Mouse (Mus musculus) c-Kit-positive CD71-positive TER-119-negative erythroid progenitor cells, embryonic 14.5 days (primary cell): ENCODE measurements around the gene Tctn1.

Experiments
- DNase-seq: peaks from one replicate; pipeline ENCODE4 v3.0.0-alpha.2; 2013; ENCODE audit warnings: low read depth

The Tctn1 gene

DNA sequence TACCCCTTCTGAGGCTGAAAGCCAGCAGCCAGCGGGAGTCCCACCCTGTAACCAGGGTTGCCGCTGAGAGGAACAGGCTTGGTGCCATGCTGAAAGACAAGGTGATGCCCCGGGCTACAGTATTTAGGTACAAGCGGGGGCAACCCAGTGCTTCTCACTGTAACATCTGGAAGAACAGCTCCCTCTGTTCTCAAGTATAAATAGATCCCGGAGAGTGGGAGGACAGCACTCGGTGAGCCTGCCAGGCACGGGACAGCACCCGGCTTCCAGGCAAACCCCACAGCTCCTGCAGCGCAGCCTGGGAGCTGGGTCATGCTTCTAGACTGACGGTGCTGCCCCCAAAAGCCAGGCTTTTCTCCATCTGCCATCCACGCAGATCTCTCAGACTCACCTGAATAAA is 16.7 kb downstream of the Tctn1 start:
- no peak for DNase-seq

DNA sequence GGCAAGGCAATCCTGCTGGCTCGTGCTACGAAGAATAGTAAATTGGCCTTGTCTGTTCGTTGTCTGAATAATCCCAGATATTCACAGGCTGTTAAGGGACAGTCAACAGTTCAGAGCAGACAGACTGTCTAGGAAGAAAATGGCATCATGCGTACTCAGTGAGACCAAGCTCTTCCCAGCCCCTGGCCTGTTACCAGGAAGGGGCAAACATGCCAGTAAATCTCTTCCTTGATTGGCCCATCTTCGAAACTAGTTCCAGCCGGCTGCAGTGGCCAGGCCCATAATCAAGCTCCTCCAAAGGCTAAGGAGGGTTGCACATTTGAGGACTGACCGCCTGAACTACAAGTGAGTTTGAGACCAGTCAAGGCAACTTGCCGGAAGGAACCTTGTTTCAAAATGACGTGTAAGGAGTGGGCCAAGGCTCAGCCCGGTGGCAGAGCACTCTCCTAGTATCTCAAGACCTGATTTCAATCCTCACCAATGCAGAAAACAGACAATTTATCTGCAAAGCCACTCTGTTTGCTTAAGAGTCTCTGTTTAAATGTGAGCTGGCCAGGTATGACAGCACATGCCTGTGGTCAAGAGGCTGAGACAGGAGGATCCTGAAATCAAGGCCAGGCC is 17.6 kb downstream of the Tctn1 start:
- no peak for DNase-seq

DNA sequence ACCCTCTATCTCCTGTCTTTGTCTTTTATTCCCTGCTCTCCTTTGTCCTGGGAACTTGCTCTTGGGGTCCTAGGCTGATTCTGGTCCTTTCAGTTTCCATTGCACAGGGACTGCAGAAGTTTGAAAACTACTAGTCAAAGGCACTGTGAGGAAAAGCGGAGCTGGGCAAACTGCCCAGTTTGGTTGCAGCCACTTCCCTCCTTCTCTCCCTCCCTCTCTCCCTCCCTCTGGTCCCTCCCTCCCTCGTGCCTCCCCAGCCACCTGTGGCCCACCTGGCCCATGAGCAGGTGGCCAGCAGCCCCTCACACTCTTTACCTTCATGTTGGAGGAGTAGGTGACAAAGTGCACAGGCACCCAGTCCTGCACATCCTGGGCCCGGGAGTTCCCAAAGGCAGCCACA is 19.1 kb downstream of the Tctn1 start:
- DNase-seq = no peak

DNA sequence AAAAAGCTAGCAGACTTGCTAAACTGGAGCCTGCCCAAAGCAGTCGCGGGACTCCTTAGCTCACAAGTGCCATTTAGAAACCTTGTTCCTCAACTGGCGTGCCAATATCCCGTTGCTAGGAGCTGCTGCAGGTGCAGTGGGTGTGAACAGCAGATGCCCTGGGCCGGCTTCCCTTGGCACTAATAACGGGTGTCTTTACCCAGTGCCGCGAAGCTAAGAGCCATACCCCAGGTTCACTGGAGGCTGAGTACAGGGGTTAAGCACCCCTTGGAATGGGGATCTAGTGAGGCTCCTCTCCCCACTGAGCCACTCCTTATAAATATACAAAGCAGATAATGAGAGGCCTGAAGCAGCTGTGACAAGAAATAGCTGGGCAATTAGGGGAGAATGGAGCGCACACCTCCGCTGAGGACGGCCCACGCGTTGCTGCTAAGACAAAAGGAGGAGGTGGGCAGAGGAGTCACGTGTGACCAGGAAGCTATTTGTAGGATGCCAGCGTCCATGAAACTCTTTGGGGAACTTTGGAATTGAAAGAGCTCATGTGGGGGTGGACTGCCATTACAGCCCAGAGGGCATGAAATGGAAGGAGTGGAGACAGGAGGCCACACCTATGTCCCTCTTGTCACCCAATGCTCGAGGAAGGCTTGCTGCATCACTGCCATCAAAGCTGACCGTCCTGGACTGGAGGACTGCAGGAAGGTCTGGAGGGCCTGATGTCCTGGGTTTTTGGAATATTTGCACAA is 20.3 kb downstream of the Tctn1 start:
- no peak for DNase-seq

DNA sequence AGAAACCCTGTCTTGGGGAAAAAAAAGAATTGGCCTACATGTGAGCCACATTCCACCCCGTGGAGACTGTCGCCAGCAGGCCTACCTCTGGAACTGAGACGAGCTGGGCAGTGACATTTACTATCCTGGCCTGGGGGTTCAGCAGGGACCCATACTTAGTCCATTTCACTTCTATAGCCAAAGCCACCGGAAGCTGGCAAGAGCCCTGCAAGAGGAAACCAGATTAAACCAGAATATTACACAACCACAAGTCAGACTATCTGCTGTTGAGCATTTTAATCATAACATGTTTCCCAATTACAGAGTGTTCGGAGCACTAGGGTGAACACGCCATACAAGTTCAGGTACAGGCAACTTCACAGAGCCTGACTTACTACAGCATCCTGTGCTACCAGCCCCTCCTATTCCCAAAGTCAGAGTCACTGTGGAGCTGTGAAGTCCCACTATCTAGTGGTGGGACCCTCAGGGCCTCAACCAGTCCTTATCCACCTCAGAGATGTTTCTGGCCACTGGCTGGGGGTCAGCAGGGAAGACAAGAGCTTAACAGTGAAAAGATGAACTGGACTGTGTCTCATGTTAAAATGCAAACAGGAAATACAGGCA is 21.6 kb downstream of the Tctn1 start:
- DNase-seq = no peak

DNA sequence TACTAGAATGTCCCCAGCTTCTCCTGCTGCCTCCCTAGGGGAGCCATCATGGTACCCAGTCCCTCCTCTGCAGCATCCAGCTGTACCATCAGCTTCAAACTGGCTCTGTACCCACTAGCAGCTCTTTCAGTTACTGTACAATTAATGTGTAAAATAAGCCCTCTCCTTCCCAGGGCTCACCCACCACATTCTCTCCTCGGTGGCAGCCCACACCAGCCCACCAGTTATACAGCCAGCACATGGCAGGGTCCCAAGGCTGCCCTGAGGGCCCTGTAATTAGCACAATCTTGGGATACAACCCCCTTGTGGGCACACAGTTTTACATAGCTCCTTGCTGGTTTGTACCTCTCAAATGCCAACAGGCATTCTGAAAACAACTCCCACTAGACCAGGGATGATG is 23.3 kb downstream of the Tctn1 start:
- DNase-seq = no peak

DNA sequence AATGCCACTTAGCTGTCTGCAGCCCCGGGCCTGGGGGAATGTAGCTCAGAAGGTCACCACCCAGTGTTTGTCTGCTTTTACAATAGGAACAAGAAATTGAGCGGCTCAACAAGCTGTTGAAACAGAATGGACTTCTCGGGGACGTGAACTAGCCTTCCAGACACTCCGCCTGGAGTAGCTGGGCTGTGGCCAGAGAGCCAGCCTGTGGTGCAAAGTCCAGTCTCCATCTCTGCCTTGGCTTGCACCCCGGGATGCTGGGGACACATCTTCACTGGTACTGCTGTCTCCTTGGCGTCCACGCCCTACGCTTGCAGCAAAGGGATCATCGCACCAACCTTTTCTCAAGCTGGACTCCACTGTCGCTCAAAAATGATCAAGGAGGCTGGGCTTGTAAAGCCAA is 23.7 kb downstream of the Tctn1 start:
- DNase-seq = no peak

DNA sequence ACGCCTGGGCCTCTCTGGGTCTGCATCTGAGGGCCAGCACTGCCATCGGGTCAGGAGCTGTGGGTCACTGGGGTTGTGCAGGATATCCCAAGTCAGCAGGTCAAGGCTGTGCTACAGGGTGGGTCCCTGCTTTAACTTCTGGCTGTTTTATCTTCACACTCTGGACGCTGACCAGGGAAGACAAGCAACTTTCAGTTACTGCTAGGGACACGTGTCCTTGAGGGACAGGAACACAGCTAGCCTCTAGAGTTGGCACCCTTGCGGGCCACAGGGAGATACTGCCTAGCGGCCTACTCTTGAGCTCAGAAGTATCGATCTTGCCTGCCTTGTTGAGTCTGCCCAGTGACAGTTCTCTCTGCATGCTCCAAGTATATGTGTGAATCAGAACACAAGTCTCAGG is 24.6 kb downstream of the Tctn1 start:
- no peak for DNase-seq

DNA sequence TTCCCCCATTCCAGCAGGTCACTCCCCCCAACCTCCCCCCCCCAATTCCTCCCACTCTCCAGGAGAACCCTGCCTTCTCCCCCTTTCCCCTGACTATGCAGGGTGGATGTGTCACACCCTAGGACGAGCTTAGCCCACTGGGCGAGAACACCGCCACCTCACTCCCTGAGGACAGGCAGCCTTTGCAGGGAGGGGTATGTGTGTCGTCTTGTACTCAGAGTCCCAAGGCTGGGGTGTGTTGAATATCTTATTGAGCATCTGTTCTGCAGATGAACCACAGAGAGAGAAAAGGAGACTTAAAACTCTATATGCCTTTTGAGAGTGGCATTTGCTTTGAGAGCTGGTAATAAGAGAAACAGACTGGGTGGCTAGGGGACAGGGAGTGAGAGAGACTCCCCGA is 27.1 kb downstream of the Tctn1 start:
- no peak for DNase-seq

DNA sequence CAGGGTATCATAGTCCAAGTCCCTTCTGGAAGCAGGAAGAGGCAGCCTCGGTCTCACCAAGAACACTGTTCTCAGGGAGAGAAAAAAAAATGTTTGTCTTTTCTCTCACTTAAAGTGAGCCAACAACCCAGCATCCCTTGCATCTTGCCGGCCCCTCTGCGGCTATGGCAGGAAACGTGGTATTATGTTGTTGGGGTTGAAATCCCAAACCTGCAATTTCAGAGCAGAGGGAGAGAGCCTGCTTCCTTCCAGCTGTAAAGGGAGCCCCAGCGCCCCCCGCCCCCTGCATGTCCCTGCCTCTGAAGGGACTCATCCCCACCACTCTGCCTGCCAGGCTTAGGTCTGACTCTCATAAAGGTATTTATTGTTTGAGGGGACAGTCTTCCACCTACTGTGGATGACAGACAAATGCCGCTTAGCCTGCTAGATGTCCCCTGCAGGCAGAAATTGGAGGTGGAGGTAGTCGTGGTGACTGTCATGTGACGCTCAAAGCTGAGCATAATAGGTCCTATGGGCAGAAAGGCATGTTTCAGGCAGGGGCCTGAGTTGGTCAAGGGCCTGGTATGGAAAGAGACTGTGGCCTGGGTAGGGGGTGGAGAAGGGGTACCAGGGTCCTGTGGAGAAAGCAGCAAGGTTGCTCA is 28.9 kb downstream of the Tctn1 start:
- DNase-seq = no peak

DNA sequence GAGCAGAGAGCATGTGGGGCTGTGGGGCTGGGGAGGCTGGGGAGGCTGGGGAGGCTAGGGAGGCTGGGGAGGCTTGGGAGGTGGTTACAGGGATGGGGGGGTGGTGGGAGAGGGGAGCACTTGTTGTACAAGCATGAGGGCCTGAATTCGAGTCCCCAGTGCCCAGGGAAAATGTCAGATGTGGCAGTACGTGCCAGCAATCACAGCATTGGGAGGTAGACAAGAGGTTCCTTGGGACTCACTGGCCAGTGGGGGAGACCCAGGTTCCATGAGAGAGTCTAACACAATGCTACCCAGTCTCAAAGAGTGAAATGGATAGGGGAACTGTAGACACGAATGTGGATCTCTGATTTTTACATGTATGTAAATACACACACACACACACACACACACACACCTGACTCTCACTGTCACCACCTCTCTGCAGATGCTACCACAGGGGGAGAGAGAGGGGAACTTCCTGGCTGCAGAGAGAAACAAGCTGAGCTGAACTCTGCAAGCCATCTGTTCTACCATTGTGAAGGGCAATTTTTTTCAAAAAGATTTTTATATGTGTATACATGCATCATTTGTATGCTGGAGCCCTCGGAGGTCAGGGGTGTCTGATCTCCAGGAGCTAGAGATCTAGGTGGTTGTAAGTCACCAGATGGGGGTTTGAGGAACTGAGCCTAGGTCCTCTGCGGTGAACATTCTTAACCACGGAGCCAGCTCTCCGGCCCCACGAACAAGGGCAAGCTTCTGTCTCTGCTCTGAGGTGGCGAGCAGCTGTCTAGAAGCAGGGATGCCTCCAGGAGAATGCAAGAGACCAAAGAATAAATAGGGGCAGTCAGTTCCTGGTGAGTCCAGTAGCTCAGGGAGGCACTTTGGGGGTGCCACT is 29.7 kb downstream of the Tctn1 start:
- no peak for DNase-seq

DNA sequence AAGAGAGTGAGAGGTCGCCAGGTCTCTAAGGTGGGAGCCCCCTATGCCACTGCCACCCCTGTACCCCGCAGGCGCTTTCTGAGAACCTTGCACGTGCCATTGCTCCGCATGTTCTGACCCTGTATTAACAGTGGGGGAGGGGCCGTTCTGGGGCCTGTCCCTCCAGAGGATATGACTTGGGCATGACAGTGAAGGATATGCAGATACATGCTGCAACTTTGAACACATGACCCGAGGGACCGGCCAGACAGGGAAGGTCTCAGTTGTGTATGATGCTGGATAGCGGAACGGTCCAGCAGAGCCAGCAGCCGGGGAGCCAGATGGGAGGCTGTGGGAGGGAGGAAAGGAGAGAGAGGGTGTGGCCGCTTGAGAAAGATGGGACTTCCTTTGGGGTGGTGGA is 30.6 kb downstream of the Tctn1 start:
- no peak for DNase-seq

DNA sequence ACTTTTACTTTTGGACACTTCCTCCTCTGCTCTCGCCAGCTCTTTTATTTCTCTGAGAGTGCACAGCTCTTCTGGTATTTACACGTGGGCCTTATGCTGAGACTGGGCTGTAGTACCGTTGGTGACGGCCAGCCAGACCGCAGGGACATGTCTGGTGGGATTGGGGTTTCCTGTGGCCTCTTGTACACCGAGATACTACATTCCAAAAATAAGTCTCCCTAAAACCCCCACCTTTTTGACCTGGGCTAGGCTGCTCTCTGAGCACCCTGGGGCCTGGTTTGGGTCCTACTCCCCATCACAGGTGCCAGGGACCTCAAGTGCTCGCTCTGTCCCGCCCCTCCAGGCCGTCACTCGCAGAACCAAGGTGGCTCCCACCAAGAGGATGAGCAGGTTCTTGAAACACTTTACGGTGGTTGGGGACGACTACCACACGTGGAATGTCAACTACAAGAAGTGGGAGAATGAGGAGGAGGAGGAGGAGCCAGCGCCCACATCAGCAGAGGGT is 31.1 kb downstream of the Tctn1 start:
- DNase-seq = no peak

DNA sequence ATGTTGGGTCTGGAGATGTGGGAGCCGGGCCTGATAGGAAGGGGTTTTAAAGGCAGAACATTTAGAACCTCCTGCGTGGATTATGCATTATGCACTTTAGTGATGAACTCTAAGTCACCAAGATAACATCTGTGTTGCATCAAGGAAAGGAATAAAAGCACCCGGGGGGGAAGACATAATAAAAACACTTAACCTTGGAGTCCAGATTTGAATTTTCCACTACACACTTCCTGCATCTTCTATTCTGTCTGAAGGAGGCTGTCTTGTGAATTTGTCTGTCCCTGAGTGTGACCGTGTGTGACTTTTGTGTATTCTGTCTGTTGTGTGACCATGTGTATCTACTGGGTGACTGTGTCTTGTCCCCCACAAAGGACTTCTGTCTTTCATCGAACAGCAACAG is 32.3 kb downstream of the Tctn1 start:
- DNase-seq = no peak

DNA sequence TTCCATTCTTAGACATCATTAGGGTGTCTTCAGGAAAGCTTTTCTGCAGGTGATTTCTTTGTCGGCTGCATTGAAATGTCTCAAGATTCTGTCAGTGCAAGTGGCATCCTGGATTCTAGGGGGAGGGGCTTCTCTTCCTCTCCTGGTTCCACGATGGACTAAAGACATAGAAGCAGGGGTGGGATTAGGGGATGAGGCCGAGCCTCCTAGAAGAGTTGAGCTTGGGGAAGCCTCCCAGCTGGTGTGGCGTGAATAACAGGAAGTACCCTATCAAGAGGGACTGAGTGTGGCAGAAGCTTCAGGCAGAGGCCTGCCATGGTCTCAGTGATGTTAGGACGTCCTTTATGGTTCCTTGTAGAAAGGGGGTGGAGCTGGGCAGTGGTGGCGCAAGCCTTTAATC is 32.8 kb downstream of the Tctn1 start:
- DNase-seq = no peak

DNA sequence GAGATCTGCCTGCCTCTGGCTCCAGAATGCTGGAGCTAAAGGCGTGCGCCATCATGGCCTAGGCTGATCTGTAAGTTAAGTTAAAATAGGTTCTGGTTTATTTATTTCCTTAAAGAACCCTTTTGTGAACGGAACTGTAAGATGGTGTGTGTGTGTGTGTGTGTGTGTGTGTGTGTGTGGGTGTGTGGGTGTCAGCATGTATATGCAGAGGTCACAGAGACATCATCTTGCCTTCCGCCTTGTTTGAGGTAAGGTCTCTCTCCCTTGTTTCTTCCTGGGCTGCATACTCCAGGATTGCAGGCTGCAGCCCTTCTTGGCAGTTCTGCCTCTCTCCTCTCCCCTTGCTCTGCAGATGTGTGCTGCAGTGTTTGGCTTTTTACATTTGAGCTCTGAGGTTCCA is 33.4 kb downstream of the Tctn1 start:
- DNase-seq = no peak

DNA sequence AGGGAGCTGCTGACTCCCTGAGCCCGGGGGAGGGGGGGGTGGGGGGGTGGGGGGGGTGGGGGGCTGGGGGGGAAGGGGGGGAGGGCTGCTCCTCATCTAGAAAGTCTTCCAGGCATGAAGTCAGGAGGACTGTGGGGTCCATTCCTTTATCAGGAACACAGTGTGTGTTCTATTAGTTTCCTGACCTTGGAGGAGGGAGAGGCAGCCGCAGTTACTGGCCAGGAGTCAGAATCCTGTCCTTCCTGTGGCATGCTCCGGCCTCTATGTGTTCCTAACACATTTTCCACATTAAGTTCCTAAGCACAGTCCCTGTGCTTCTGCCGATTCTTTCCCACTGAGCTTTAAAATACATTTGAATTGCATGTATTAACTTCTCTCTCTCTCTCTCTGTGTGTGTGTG is 35.5 kb downstream of the Tctn1 start:
- DNase-seq = no peak

DNA sequence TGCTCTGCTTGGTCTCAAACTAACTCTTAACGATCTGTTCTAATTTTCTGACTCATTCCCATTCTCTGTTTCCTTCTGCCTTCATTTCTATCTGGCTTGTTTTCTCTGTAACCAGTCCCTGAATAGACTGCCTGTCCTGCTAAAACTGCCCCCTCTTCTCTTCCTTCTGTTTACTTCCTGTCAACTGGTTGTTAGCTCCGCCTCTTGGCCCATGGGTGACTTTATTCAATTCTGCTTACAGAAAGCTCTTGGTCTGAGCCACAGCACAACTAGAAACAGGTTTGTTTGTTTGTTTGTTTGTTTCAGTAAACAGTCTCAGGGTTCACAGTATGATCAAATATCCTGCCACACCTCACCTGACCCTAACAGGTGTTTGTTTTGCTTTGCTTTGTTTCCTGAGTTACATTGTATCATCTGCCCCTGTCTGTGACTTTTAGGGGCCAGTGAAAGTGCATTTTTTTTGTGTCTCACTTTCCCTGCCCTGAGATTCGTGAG is 35.9 kb downstream of the Tctn1 start:
- DNase-seq = no peak

DNA sequence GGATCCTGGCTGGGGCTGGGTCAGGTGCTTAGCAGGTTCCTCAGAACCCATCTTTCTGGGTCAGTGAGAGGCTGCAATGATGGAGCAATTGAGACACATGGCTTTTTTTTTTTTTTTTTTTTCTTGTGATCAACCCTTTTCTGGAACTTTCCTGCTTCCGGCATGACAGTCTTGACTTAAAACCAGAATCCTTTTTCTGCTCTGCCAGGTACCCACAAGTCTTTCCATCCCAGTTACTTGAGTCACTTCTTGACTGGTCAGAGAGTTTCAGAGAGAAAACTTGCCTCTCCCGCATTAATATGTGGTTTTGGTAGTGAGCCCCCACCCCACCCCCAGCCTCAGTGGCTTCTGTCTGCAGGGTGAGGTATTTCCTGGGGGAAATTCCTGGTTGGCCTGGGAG is 40.0 kb downstream of the Tctn1 start:
- no peak for DNase-seq

DNA sequence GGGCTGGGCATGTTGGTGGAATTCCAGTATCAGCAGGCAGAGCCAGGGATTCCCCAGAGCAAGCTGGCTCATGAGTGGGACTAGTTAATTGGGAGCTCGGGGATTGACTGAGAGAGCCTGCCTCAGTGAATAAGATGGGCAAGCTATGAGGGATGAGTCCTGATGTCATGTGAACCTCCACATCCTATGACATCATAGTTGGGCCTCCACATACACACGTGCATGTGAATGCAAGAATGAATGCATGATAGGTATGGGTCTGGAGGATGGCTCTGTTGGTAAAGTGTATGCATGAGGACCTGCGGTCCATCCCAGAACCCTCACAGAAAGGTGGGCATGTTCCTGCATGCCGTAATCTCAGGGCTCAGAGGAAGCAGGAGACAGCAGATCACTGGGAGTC is 43.2 kb downstream of the Tctn1 start:
- DNase-seq = no peak

DNA sequence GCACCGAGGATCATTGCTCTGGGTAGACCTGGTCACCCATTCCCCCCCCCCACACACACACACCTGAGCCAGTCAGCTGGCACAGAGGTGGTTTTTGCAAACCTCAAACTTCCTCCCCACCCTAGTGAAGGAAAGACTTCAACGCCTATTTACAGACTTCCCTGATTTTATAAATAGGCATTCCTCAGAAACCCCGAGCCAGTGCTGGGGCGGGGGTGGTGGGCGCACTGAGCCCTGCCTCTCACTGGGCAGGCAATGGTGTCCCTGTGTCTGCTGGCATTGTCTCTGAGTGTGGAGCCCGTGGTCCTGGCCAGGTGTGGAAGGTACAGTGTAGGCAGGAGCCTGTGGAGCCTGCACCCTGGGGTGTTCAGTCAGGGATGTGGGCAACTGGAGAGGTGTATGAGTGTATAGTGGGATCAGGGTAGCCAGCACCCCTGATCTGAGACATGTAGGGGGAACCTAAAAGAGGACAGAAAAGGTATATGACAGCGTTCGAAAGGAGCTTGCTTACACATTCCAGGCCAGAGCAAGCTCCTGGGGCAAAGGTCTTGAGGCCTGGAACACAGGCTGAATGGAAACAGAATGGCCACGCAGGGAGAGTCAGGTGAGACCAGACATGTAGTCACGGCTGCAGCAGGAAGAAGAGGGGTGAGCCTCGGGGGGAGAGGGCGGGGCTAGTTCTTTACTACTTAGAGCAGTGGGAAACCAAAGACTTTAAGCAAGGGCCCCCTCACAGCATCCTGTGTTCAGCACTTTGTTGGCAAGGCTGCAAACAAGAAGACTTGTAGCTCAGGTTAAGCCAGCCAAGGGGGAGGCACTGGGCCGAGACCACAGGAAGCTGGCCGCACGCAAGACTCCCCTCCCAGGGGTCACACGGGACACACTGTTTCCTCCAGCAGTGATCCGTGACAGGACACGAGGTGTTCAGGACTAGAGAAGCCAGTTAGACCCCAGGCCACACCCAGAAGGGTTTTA is 44.3 kb downstream of the Tctn1 start:
- DNase-seq = no peak
